Mouse (Mus musculus): ENCODE results near the gene Efcab12. TPM values are rescaled to one million over a fixed set of nuclear protein-coding genes. Genes with fewer than 3 reads are reported as not detected.

Gene Efcab12
- total RNA-seq, 2 experiments from 2014 or later, result not detected

DNA sequence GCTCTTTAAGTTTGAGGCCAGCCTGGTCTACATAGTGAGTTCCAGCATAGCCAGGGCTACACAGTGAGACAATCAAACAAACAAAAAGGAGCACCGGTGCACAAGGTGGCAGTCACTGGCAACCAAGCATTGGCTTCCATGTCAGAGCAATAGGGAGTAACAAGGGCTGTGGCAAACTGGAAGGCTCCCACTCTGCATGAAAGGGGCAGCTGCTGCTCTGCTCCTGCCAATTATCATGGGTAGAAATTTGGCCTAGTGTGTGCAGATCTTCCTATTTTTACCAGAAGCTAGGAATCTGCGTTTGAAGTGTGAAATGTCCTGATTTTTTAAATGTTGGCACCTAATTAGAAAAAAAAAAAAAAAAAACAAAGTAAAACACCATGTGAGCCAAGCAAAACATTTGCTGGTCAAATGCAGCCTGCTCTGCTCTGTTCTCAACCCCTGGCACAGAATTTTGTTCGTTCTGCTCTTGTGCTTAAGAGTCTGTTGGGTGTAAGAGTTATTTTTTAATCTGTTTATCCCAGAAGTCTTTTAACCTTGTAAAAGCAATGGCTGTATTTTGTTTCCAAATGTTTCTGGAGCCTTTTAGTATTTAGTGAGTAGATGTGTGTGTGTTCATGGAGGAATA, 17.6 kb upstream of the Efcab12 start:
- no peak overlapping the region for H3K4me3 ChIP-seq
- H3K27ac ChIP-seq, result peak overlapping the region; percentile 53
- no peak for TF ChIP-seq CTCF (IDR thresholded peaks at IDR 0.05)
- no peak for DNase-seq
- intact Hi-C loops (cut with DNase I), result no loop called here

DNA sequence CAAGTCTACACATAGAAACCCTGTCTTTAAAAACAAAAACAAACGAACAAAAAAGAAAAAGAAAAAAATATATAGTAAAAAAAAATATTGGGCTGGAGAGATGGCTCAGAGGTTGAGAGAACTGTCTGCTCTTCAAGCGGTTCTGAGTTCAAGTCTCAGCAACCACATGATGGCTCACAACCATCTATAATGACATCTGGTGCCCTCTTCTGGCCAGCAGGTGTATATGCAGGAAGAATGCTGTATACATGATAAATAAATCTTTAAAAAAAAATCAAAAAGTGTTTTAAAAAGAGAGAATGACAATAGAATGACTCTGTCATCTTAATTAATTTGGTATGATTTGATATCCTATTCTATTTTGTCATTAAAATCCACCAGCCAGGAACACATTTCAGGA, 16.2 kb upstream of the Efcab12 start:
- intact Hi-C loops (cut with DNase I), result no loop called here
- TF ChIP-seq CTCF (IDR thresholded peaks at IDR 0.05), result peak; percentile 58
- no peak overlapping the region for H3K4me3 ChIP-seq
- H3K27ac ChIP-seq, result no peak overlapping the region
- no peak for DNase-seq

DNA sequence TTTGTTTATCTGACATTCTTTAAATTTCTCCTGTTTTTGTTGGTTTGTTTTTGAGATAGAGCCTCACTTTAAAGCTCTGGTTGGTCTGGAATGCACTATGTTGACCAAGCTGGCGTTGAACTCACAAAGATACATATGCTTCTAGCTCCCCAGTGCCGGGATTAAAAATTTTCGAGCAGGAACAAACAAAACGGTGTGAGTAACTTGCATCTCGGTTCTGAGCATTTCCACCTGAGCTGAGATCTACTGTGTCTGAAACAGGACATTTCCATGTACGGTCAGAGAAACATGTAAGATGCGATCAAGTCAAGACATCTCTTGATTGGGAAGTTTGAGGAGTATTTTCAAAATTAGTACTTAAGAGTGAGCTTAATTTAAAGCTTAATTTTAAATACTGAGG, 15.8 kb upstream of the Efcab12 start:
- TF ChIP-seq CTCF (IDR thresholded peaks at IDR 0.05), result no peak

DNA sequence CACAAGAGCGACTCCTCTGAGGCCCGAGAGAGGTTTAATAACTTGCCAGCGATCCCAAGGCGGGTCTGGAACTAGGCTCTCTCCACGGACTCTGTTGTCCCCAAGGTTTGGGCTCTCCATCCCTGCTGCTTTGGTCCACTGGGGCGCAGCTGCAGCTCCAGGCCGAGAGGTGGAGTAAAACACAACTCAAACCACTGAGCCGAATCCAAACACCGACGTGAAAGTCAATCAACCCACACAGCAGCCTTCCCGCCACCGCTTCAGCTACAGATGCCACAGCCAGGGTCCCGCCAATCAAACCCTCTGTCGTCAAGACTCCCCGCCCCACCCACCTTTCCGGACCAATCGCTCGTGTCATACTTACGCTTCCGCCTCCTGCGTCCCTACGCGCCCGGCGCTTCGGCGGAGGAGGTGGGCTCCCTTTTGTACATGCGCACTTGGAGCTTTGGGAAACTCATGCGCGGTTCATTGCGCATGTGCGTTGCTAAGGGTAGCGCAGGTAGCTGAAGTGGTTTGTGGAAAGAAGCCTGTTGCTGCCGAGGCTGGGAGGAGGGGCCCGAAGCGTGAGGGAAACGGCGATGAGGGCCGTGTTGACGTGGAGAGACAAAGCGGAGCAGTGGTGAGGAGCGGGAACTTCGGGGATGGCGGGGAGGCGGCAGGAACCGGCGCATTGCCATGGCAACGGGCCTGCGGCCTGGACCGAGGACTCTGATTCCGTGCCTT, 15.0 kb upstream of the Efcab12 start, which contains the start of the genes Mbd4 and Ift122:
Gene Mbd4 (minus strand): TSS at position 281 of the 723 bp plus-strand sequence.
Gene Ift122 (plus strand): TSS at position 380 of the 723 bp plus-strand sequence.
- peak within 1 kb of the TSS; percentile 84 for H3K27ac ChIP-seq
- peak; percentile 99 for DNase-seq
- intact Hi-C loops (cut with DNase I), result no loop called here
- H3K4me3 ChIP-seq, result peak within 1 kb of the TSS; percentile 90
- peak; percentile 48 for TF ChIP-seq CTCF (IDR thresholded peaks at IDR 0.05)

More for the DNA sequence above, 15.8 kb upstream of the Efcab12 start:
- intact Hi-C loops (cut with DNase I), result no loop called here
- DNase-seq, result no peak
- H3K27ac ChIP-seq, result peak overlapping the region; percentile 84
- peak overlapping the region; percentile 90 for H3K4me3 ChIP-seq

DNA sequence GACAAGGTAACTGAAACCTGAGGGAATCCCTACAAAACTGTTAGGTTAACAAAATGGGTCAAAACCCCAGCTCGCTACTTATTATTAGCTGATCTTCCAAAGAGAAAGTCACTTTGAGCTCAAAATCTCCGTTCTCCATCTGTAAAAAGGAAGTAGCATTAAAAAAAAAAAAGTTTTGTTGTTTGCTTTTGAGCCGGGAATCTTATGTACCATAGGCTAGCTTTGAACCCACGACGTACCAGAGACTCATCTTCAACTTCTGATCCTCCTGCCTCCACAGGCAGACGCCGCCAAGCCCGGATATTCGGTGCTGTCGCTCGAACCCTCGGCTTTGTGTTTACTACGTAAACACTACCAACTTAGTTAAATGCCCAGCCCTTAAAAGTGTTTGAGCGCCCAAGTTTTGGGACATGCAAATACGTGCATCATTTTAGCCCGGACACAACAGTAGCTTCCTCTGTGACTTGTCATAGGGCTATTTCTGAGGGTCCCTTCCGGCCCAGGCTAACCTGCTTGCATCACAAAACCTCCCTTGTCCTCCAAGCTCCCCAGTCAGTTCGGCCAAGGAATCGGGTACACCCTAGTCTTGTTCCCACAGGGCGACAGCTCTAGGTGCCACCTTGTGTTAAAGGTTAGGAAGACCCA, 14.4 kb upstream of the Efcab12 start:
- DNase-seq, result no peak
- Histone ChIP-seq H3K4me3 (peak overlapping the region; percentile 90), H3K27ac (peak overlapping the region; percentile 84)
- intact Hi-C loops (cut with DNase I), result no loop called here
- TF ChIP-seq CTCF (IDR thresholded peaks at IDR 0.05), result no peak

DNA sequence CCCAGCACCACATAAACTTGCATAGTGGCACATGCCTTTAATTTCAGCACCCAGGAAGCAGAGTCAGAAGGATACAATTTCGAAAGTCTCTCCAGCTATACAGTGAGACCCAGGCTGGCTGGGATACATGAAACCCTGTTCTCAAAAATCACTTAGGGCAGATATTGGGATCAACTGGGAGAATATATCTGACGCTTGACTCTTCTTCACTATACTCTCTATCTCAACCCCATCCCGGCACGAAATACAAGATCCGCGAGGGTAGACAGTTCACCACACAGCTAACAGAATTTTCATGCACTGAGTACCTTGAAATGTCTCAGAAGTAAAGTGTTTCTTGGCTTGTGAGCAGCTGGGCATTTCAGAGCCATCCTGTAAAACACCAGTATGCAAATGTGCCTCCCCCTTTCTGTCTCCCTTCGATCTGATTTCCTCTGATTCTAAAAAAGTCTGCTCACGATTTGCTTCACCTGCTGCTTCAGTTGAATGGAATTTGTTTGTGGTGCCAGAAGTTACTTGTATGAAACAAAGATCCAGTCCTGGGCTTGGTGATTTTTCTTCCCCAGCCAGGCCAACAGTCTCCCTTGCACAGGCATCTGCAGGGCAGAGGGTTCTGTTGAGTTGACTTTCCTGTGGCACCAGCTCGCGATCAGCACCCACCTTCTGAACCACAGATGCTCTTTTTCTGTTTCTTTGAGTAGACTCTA, 10.5 kb upstream of the Efcab12 start:
- intact Hi-C loops (cut with DNase I), result loop anchor here (5.0 kb wide), 1 partner anchor 289 kb away; no protein-coding TSS in a partner anchor
- H3K27ac ChIP-seq, result peak overlapping the region; percentile 21
- DNase-seq, result no peak
- TF ChIP-seq CTCF (IDR thresholded peaks at IDR 0.05), result no peak
- H3K4me3 ChIP-seq, result no peak overlapping the region; the same call in 1 of the 2 replicates

DNA sequence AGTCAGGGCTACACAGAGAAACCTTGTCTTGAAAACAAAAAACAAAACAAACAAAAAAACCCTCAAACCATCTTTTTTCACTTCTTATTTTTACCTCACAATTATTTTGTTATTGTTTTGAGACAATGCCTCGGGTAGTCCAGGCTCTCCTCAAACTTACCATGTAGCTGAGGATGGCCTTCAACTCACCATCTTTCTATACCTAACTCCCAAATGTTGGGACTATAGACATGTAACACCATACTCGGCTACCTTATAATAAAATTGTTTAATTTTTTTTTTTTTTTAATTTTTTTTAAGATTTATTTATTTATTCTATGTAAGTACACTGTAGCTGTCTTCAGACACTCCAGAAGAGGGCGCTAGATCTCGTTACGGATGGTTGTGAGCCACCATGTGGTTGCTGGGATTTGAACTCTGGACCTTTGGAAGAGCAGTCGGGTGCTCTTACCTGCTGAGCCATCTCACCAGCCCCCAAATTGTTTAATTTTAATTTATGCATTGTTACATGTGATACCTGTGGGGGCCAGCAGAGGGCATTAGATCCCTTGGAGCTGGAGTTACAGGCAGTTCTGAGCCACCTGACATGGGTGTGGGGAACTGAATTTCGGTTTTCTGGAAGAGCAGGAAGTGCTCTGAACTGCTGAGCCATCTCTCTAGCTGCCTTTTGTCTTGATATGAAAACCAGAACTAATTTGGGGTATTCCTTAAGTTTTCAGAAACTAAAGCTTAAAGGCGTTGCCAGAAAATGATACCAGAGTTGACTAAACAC, 8.6 kb upstream of the Efcab12 start:
- Histone ChIP-seq H3K4me3 (no peak overlapping the region), H3K27ac (peak overlapping the region; percentile 41; the same call in 1 of the 2 replicates)
- TF ChIP-seq CTCF (IDR thresholded peaks at IDR 0.05), result peak; percentile 75
- peak; percentile 68 for DNase-seq
- intact Hi-C loops (cut with DNase I), result loop anchor here (2.0 to 5.0 kb wide), 2 partner anchors 162 to 290 kb away; no protein-coding TSS in a partner anchor

DNA sequence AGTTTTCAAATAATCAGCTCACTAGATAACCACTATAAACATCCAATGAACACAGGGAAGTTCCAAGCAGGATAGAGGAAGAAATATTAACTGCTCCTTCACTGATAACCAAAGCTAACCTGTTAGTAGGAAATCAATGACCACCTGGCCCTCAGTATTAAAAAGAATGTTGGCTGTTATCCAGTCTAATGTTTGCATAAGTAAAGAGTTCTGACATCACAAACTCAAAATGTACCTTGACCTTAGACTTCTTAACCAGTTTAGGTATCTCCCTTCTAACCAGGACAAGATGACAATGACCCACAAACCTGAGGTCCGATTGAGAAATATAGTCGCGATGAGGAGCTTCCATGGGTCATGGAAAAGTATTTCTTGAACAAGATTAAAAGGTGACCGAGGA, 6.8 kb upstream of the Efcab12 start:
- intact Hi-C loops (cut with DNase I), result loop anchor here (5.0 kb wide), 1 partner anchor 292 kb away; no protein-coding TSS in a partner anchor
- DNase-seq, result no peak
- Histone ChIP-seq H3K27ac (no peak overlapping the region), H3K4me3 (no peak overlapping the region)
- TF ChIP-seq CTCF (IDR thresholded peaks at IDR 0.05), result no peak

DNA sequence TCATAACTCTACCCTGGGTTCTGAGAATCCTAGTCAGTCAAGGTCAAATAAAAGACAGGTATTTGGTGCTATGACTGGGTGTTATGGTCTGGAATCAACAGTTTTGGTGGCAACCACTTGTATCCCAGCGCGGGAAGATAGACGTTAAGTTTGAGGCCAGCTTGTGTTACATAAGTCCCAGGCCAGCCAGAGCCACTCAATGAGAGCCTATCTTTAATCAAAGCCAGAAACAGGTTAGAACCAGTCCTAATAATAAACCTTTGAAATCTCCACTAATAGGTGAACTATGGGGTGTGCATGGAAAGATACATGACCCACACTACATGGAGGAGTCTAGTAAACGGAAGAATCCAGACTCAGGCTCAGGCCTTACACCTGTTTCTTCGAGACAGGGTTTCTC, 533 bp upstream of the Efcab12 start:
- intact Hi-C loops (cut with DNase I), result no loop called here
- no peak for TF ChIP-seq CTCF (IDR thresholded peaks at IDR 0.05)
- Histone ChIP-seq H3K4me3 (peak overlapping the region; percentile 73), H3K27ac (peak overlapping the region; percentile 44; the same call in 1 of the 2 replicates)
- no peak for DNase-seq

DNA sequence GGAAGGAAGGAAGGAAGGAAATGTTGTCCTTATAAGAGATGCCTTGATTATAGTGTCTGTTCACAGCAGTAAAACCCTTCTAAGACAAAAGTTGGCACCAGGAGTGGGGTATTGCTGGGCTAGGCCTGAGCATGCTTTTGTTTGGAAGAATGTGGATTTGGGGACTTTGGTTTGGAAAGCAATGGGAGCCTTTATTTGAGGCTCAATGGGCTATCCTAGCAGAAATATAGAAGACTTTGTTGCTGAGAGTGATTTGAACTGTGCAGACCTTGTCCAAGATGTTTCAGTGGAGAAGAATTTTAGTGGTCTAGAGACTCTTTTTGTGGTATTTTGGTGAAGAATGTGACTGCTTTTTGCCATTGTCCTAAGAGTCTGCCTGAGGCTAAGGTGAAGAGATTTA, 4.4 kb downstream of the Efcab12 start:
- TF ChIP-seq CTCF (IDR thresholded peaks at IDR 0.05), result no peak
- intact Hi-C loops (cut with DNase I), result no loop called here
- Histone ChIP-seq H3K4me3 (no peak overlapping the region), H3K27ac (no peak overlapping the region)
- DNase-seq, result no peak

DNA sequence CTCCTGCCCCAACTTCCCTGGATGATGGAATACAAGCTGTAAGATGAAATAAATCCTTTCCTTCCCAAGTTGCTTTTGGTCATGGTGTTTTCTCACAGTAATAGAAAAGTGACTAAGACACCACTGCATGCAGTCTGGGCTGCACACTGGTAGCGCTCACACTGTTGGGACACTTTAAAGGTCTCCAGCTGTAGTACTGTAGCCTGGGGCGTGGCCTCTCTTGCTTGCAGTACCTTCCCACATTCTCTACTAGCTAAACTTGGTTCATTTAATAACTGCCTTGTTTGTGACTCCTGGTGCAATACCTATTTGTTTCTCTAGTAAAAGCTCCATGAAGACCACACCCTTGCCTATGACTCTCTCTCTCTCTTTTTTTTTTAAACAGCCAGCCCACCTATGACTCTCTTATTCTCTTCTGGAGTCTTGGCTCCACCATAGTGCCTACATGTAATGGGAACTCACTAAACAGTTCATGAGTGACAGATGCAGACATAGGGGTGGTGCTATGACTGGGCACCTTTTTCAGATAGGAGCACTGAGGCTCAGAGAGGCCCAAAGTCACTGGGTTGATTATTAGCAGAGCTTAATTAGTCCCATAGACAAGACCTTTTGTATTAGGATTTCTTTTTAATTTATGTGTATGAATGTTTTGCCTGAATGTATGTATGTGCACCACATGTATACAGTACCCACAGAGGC, 5.9 kb downstream of the Efcab12 start:
- no peak for TF ChIP-seq CTCF (IDR thresholded peaks at IDR 0.05)
- no peak overlapping the region for H3K4me3 ChIP-seq
- DNase-seq, result no peak
- no peak overlapping the region for H3K27ac ChIP-seq
- intact Hi-C loops (cut with DNase I), result no loop called here

Data from gastrocnemius, adult 2 months (tissue).